Mouse (Mus musculus): ENCODE results near the gene Sipa1l1.
"Not testable (repeated sequence)": the region's sequence is repeated elsewhere in the genome, so short reads cannot be mapped to it uniquely, and the experiment has no call there.

- TF ChIP-seq CTCF (IDR thresholded peaks at IDR 0.05; ENCODE audit: low read depth, low read length); POLR2A (IDR thresholded peaks at IDR 0.05; ENCODE audit: borderline replicate concordance, low read depth, low read length): not testable (repeated sequence)
These were observed 324.1 kb downstream of the Sipa1l1 start for GRCm38 (mm10) chr12:82493260-82493659.

Measured in bone marrow macrophage, adult 2 months (primary cell).